Mouse (Mus musculus): ENCODE results near the gene Stra6l.

The Stra6l gene

DNA sequence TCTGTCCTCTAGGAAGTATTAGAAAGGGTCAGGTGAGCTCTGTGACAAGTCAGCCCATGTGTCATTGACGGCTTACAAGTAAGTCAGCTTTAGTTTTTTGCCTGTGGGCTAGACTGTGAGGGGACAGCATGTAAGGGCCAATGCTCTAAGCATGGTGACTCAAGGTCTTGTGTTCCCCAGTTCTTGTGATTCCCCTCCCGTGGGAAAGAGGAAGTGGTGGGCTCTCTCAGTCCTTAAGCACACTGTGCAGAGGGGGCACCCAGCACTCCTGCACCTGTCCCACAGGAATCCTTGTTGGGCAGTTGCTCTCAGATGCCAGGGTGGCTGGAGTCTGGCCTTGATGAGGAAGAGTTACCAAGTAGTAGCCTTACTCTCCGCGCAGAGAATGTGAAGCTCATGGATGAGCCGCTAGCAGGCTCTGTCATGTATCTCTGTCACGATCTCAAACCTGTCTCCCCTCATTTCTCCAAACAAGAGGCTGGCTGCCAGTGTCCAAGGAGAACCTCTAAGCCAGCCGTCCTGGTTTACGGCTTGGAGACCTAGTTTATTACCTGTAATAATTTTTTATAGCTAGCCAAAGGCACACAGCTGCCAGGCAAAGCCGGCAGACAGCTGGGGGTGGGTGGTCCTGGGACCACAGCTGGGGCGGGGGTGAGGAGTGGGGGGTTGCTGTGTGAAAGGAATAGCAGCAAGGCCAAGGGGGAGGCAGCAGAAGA, at the start of gene Stra6l:
Stra6l (plus strand) TSS at position 556 of the 716 bp plus-strand sequence.
- no peak for DNase-seq (ENCODE audit: low spot score)

DNA sequence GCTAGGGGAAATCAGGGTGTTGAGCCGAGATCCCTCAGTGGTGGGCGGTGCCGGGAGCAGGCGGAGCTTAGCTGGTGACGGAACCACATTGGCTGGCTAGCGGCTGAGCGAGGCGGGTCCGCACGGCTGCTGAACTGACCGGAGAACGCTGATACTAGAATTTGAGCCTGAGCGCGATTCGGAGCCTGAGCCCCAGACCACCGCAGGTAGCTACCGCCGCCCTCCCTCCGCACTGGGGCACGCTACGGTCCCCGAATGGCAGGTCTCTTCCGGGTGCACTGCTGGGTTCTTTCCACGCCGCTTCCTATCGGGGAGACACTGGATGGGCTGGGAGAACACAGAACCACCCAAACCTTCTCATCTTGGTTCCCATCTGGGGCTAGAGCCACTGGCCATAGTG, 49.5 kb upstream of the Stra6l start, which contains the start of gene Aldh1b1:
Aldh1b1 (plus strand) TSS at position 59 of the 400 bp plus-strand sequence.
- peak; percentile 86 for DNase-seq (ENCODE audit: low spot score)

DNA sequence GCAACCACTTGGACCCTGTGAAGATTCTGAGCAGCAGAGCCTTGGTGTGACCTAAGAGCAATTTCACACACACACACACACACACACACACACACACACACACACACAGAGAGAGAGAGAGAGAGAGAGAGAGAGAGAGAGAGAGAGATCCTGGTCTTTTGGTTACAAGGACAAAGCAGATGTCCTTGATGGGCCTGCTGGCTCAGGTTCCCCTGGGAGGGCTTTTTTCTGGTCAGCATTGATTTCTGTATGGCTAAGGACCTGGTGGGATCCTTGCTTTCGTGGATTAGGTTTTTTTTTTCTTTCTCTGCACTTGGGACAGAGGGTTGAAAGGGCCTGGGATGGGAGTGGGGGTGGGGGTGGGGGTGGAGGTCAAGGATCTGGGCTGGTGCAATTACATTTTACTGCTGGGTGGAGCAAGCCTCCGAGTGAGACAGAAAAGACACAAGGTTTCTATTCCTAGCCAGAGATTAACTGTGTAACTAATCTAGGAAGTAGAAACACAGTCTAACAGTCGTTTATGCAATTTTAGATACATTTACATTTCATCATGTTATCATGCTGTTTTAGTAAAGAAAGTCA, 48.4 kb upstream of the Stra6l start:
- no peak for DNase-seq (ENCODE audit: low spot score)

DNA sequence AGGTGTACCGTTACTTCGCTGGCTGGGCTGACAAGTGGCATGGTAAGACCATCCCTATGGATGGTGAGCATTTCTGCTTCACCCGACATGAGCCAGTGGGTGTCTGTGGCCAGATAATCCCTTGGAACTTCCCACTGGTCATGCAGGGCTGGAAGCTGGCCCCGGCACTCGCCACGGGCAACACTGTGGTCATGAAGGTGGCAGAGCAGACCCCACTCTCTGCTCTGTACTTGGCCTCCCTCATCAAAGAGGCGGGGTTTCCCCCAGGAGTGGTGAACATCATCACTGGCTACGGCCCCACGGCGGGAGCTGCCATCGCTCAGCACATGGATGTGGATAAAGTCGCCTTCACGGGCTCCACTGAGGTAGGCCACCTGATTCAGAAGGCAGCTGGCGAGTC, 45.6 kb upstream of the Stra6l start:
- DNase-seq (ENCODE audit: low spot score), result no peak

DNA sequence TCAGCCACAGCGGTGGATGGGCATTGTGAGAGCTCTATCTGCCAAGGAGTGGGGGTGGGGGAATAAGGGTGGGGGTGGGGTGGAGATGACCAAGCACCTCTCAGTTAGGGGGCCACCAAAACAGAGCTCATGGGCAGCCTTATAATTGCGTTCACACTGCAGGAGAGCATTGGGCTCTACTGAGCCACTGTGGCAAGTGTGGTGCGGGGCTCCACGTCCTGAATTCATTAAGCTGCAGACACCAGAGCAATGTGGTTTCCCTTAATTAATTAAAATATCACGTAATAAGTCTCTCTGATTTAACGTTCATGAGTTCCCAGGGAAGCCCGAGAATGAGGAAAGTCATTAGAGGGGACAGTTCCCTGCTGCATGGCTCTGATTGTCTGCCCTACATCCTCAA, 40.4 kb upstream of the Stra6l start:
- no peak for DNase-seq (ENCODE audit: low spot score)

DNA sequence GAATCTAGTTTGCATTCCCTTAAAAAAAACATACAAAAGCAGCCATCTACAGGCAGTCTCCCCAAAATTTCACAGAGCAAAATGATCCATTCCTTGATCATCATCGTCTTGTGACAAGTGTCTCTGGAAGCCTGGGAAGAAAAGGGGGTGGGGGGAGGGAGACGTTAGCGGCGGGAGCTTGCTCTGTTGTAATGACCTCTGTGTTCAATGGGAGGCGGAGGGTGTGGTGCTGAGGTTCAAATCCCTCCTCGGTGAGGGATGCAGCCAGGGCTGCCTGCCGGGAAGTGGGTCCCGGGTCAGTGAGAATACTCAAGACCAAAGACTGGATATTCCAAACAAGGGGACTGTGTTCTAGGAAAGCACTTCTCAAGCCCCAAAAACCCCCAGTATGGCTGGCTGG, 37.2 kb upstream of the Stra6l start:
- DNase-seq (ENCODE audit: low spot score), result no peak

DNA sequence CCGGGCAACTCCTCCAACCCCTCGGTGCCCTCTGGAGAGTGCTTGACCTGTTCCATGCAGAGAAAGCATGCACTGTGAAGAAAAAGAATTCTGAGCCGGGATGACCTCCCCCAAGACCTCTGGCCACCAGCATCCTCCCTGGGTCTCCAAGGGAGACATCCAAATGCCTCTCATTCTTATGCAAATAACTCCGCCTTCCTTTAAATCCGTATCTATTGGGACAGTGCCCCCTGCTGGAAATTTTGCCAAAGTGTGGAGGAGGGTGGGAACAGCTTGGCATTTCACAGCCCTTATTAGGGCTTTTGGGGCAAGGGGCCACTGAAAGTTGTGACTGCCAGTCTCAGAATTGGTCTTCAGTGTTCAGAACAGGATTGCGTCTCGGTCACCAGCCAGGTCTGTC, 32.9 kb upstream of the Stra6l start:
- peak; percentile 74 for DNase-seq (ENCODE audit: low spot score)

DNA sequence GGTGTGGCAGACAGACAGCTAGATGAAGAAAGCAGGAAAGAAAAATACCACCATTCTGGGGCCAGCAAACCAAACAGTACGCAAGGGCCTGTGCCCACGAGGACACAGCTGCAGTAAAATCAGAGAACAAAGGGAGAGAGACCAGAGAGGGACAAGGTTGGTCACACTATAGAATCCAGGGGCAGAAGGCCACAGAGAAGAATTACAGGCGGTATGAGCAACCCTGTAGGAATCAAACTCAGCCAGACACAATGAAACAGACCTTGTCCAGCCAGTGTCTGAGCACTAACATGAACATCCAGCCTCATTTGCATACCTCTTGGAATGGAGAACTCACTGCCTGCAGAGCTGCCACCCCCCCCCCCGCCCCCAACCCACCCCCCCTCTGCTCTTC, 29.7 kb upstream of the Stra6l start:
- no peak for DNase-seq (ENCODE audit: low spot score)

DNA sequence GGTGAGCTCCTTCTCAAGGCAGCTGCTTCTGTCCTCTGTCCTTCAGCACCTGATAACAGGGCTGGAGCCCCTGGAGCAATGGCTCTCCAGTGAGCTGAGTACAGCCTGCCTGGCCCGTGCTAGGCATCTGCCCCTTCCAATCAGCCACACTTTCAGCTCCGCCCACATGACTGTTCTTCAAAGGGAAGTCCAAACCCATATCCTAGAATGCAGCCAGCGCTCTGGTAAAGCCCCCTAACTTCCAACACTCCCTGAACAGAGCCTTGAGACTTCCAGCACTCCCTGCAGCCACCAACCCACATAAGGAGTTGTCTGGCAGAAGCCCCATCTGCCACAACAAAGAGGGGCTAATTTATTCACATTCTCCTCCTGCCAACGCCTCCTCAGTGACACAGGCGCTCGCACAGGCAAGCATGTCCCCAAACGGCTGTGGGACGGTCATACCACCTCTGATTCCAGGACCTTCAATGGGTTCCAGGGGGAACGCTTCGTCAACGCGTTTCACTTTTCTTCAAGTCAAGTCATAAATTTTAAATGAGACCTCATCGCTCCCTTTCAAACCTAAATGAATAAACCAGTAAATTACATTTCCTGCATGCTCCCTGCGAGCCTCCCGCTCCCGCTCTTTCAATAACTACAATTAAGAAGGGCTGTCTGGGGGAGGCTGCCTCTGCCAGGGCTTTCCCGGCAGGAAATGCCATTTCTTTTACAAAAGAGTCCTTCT, 29.1 kb upstream of the Stra6l start:
- DNase-seq (ENCODE audit: low spot score), result no peak

DNA sequence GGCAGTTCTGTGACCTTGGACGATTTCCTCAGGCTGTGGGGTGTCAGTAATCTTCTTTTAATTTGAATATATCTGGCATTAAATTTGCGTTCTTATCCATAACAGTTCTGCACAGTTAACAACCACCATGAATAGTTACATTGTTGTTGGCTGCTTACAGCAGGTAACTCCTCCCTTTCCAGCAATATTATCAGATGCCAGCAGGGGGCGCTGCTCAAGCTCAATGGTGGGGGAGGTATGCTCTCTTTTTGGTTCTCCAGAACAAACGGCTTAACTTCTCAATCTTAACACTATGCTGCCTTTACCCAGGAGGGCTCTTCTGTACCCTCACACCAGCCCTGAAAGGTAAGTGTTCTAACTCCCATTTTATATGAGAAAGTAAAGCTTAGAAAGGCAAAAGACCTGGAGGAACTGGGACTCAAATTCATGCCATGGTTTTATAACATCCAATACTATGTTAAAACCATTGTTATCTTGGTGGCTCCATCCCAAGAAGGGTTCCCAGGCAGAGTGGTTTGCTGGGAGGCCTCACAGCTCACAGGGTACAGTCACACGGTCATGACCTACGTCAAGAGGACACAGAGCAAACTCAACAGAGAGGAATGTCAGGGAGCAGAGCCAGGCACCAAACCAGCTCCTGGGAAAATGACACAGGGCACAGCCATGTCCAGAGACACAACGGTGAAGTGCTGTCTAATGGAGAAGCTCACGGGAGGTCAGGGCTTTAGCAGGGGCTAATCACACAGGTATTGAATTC, 28.2 kb upstream of the Stra6l start:
- peak; percentile 85 for DNase-seq (ENCODE audit: low spot score)

DNA sequence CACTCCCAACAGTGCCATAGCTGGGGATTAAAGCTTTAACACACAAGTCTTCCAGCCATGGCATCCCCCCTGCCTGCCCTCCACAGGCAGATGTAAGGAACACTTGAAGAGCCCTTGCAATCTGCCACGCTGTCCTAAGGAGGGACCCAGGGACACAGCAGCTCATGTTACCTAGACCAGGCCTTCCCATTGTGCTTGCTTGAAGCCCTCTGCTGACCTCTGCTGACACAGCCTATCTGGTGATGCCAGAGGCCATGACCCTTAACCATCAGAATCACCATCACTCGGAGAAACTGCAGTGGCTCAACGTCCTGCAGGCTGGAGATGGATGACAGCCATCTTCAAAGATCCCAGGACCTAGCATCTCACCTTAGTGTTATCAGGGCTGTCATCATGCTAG, 26.5 kb upstream of the Stra6l start:
- DNase-seq (ENCODE audit: low spot score), result no peak

DNA sequence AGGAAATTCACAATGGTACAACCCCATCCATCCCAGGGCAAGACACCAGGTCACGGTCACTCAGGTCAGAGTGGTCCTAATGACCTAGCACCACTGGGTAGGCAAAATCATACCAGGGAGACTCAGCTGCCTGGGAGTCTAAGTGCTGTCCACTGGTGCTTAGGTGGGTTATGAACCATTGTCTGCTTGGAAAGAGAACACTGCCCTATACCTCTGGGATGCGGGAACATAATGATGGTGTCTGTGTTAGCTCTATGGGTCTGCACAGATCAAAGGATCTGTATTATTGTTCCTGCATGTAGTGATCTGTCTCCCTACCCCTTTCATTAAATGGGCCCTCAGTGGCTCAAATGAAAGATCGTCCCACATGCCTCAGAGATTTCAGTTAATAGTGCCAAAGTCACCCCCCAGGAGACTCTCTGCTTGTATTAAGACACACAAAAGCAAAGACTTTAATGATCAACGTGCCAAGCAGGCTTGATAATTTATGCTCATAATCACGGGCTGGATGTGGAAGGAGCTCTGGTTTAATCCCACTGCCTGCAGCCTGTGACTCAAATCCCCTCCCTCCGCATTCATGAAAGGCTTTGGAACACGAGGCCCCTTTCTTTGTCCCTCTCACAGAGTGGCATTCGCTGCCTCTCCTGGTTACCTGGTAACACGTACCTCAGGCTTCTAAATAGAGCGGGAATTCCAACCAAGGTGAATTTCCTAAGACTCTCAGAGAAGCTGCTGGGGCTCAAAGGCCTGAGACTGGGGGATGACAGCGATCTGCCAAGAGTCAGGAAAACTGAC, 25.5 kb upstream of the Stra6l start:
- DNase-seq (ENCODE audit: low spot score), result no peak

DNA sequence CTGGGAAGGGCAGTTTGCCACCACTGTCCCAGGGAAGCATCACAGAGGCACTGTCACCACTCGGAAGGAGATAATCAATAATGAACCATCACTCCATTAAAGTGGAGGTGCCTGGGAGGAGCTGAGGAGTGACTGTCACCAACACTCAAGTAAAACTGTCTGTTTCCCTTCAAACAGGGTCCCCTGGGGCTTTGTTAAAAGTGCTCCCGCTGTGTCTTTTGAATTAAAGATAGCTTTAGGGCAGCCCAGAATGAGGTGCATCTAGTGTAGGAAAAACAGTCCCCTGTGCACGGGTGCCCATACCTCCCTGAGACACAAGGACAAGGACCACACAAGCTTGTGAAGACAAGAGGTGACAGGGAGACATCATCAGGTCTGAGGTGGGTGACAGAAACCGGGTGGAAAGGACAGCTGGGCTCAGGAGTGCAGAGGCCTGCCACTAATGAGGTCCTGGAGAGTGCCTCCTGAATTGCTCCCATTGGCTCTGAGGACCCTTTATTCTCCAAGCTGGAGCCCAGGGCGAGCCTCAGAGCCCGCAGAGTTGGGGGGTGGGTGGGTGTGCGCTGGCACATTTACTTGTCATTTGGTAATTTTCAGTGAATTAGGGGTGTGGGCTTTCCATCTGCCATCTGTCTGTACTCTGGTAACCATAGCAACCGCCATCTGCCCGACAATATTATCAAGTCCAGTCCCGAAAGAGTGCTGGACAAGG, 24.3 kb upstream of the Stra6l start:
- no peak for DNase-seq (ENCODE audit: low spot score)

DNA sequence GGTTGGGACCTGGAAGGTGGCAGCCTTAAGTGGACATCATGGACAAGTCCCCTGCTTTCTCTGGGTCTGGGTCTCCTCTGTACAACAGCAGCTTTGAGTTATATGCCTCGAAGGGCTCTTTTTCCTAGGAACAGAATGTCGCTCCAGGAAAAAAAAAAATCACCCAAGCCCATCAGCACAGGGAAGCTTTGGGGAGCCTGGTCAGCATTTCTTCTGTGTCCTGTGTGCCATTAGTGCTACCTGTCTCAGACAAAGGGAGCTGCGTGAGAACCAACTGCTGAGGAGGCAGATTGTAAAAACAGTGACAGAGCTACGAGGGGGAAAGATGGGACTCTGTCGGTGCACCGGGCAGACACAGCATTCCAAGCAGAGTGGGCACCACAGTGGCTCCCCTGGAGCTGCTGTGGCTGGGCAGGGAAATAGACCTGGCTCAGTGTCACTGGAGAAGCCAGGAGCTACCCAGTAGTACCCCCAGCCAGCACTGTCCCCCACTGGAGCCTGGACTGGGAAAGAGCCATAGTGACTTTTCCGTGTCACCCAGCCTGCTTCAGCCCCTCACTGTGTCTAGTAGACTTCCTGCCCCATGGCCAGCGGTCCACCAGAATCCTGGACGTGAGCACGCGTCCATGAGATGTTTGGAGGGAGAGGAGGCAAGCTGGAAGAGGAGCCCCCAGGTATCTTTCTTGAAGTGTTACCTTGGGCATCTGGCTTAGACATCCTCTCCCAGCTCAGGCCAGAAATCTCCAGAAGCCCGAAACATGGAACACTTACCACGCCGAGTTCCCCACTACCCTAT, 23.5 kb upstream of the Stra6l start:
- no peak for DNase-seq (ENCODE audit: low spot score)

DNA sequence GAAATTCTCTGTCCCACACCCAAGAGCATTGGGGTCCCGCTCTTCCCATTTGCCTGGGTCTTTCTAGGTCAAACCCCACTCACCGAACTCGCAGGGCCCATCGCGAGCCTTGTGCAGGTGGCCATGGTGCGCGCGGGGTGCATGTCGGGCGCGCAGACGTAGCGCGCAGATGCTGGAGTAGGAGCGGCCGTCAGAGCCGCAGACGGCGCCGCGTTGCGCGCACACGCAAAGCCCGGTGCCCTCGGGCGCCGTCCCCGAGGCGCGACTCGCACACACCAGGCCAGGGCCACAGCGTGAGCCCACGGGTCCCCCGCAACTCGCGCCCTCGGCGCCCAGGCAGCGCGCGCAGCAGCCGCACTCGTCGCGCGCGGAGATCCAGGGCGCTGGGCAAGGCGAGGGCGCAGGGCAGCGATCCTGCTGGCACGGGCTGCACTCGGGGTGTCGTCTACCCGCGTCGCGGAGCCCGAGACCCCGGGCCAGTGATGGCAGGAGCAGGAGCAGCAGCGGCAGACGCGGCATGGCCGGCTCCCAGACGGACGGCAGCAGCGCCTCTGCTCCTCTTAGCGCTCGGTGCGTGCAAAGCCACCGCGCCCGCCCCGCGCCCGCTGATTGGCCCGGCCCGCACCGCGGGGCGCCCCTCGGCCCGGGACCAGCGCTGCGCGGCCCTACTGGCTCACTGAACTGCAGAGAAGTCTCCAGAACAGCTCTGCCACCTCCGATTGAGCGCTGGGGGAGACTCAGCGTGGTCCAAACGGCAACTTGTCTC, 22.0 kb upstream of the Stra6l start, which contains the start of gene Igfbpl1:
Igfbpl1 (minus strand) TSS at position 649 of the 766 bp plus-strand sequence.
- DNase-seq (ENCODE audit: low spot score), result no peak

DNA sequence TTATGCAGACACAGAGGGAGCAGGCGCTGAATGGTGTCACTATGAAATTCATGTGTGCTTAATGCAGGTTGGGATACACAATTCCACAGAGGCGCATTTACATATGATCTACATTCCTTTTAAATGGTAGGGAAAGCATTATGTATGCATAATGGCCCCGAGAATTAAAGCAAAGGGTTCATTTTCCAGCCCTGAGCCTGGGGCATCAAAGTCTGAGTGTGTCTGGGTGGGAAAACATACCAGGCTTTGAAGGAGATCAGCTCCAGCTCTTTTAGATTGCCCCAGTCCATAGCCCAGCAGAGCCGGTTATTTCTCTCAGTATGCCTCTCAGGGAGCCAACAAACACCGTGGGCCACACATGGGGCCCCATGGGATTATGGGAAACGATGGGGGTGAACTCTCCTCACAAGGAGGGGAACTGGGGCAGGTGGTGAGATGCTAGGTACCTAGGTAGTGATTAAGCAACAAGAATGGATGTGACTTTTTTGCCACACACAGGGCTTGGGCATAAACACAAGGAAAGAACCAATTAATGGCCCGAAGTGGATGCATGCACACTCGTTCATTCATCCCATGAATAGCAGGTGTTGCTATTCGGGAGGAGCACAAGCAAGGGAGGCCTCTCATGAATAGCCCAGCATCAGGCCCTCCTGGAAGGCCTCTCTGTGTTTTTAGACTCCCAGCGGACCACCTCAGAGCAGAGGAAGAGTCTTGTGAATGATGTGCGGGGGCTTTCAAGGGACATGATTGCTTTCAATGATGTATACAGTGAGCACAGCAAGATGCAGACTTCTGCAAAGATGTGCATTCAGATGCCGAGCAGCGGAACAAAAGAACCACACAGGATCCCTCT, 18.3 kb upstream of the Stra6l start:
- DNase-seq (ENCODE audit: low spot score), result no peak

DNA sequence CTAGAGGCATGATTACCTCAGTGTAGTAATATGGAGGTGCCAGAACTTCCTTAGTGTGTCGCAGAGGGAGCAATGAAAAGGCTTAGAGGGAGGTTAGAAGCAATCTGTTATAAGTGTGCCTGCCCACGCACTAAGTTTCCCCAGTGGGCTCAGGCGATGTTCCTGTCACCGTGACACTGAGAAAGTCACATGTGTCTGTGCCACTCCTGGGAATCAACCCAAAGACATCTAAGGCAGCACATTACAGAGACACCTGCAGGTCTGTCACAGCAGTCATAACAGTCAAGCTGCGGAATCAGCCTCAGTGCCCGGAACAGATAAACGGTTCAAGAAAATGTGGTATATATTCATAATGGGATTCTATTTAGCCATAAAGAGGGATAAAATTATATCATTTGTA, 16.5 kb upstream of the Stra6l start:
- no peak for DNase-seq (ENCODE audit: low spot score)

DNA sequence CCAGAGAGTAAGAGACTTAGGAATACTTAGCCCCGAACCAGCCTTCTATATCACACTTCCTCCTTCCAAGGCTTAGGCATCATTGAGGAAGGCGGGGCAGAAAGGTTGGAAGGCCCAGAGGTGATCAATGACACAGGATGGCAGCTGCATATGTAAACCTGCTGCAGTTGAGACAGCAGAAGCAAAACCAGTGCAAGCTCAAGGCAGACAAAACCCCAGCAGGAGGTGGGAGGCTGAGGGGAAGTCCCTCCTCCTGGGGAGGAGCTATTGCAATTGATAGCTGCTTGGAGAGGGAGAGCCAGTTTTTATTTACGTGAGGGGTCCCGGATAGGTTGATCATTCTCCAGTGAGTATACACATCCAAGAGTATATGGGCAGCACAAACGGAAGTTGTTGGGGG, 15.0 kb upstream of the Stra6l start:
- no peak for DNase-seq (ENCODE audit: low spot score)

All from testis, postnatal 10 days (tissue).